Mouse (Mus musculus): ENCODE measurements around the gene Disp1. TPM values are rescaled to one million over a fixed set of nuclear protein-coding genes. Genes with fewer than 3 reads are reported as not detected.

Gene Disp1
- polyA plus RNA-seq, 1 experiment from 2014 or later = 18.3 TPM

Small RNA genes lying within 50 kb of the gene (microRNA-seq; reads per million reads assigned to microRNA genes)
- gene Gm24975 (ENCODE audit: borderline number of aligned reads) = not detected

Other genes with a start within 250 kb of the Disp1 start
- 54.2 and 54.8 TPM in 2 replicates for gene Aida, start 75.1 kb upstream of the Disp1 start, polyA plus RNA-seq (2015; fragmentation: Nextera tagmentation; extraction: Ambion mirVana)
- gene Brox, start 75.7 kb upstream of the Disp1 start, polyA plus RNA-seq (2015; fragmentation: Nextera tagmentation; extraction: Ambion mirVana) = 40.9 and 42.6 TPM in 2 replicates
- gene Mia3, start 148.0 kb upstream of the Disp1 start, polyA plus RNA-seq (2015; fragmentation: Nextera tagmentation; extraction: Ambion mirVana) = 118 and 122 TPM in 2 replicates
- 20.1 and 25.3 TPM in 2 replicates for gene Taf1a, start 167.5 kb upstream of the Disp1 start, polyA plus RNA-seq (2015; fragmentation: Nextera tagmentation; extraction: Ambion mirVana)
- gene Hhipl2, start 196.7 kb upstream of the Disp1 start, polyA plus RNA-seq (2015; fragmentation: Nextera tagmentation; extraction: Ambion mirVana) = 0.22 TPM in 1 of 2 replicates, not detected in the other

Measured in embryonic facial prominence, embryonic 15.5 days (tissue).